Mouse (Mus musculus): Measurements from ENCODE around the gene Rpl27a. TPM values are rescaled to one million over a fixed set of nuclear protein-coding genes. Genes with fewer than 3 reads are reported as not detected.
A peak's percentile ranks its signal among the peaks of the same experiment; 100 is the strongest.

The Rpl27a gene
- polyA plus RNA-seq, 1 experiment from 2014 or later: 134 TPM

GRCm38 (mm10) chr7:109566841-109567768 lies 48.2 kb downstream of the Rpl27a start:
- Histone ChIP-seq H3K4me2 (ENCODE audit: low read depth, low read length) (no peak overlapping the region), H3K9me3 (ENCODE audit: control insufficient read depth, low read length) (no peaks in the 10 kb centered on the region), H3K4me1 (replicated peaks; ENCODE audit: control insufficient read depth, insufficient read depth, low read length) (peaks cover 40% of the 10 kb centered on the region), H3K9ac (ENCODE audit: low read length) (no peak overlapping the region), H3K27ac (ENCODE audit: low read length) (peak overlapping the region; percentile 30), H3K4me3 (ENCODE audit: low read length) (no peak overlapping the region), H3K36me3 (ENCODE audit: control insufficient read depth, insufficient read depth, low read length) (peaks cover 6% of the 10 kb centered on the region; the same call in 1 of the 2 replicates), H3K27me3 (ENCODE audit: control insufficient read depth, insufficient read depth, low read depth, low read length) (no peaks in the 10 kb centered on the region)
- WGBS: 39% methylated on average over 11 of the region's 11 CpGs
- peak; percentile 18; the same call in 1 of the 2 replicates for ATAC-seq (ENCODE audit: low read depth)

- no peak overlapping the region for H3K4me3 ChIP-seq (ENCODE audit: low read length)
- no peaks in the 10 kb centered on the region for H3K9me3 ChIP-seq (ENCODE audit: control insufficient read depth, low read length)
- ATAC-seq (ENCODE audit: low read depth): no peak
- WGBS: 84% methylated on average over 4 of the region's 4 CpGs
- H3K9ac ChIP-seq (ENCODE audit: low read length): no peak overlapping the region
- no peak overlapping the region for H3K4me2 ChIP-seq (ENCODE audit: low read depth, low read length)
- peaks cover 6% of the 10 kb centered on the region; the same call in 1 of the 2 replicates for H3K36me3 ChIP-seq (ENCODE audit: control insufficient read depth, insufficient read depth, low read length)
- H3K27me3 ChIP-seq (ENCODE audit: control insufficient read depth, insufficient read depth, low read depth, low read length): no peaks in the 10 kb centered on the region
- peaks cover 27% of the 10 kb centered on the region for H3K4me1 ChIP-seq (replicated peaks; ENCODE audit: control insufficient read depth, insufficient read depth, low read length)
- H3K27ac ChIP-seq (ENCODE audit: low read length): no peak overlapping the region; the same call in 1 of the 2 replicates
Measured at GRCm38 (mm10) chr7:109568391-109568892, 49.5 kb downstream of the Rpl27a start.

Small RNA genes within 50 kb of the gene (microRNA-seq; reads per million reads assigned to microRNA genes)
- gene Gm47284: not detected

Other genes starting within 250 kb of the Rpl27a start
- 5.0 and 6.0 TPM in 2 replicates for gene Stk33, start 80.1 kb upstream of the Rpl27a start, polyA plus RNA-seq (2015; fragmentation: Nextera tagmentation; extraction: Ambion mirVana)
- gene Trim66, start 11.0 kb upstream of the Rpl27a start, polyA plus RNA-seq (2015; fragmentation: Nextera tagmentation; extraction: Ambion mirVana): 0.03 and 0.13 TPM in 2 replicates
- 72.2 and 77.5 TPM in 2 replicates for gene St5, start 184.5 kb downstream of the Rpl27a start, polyA plus RNA-seq (2015; fragmentation: Nextera tagmentation; extraction: Ambion mirVana)
- 44.0 and 45.7 TPM in 2 replicates for gene Akip1, start 184.5 kb downstream of the Rpl27a start, polyA plus RNA-seq (2015; fragmentation: Nextera tagmentation; extraction: Ambion mirVana)
- 8.9 and 10.1 TPM in 2 replicates for gene BC051019, start 204.7 kb downstream of the Rpl27a start, polyA plus RNA-seq (2015; fragmentation: Nextera tagmentation; extraction: Ambion mirVana)
- 0.60 TPM in 1 of 2 replicates, not detected in the other for gene Ascl3, start 212.6 kb downstream of the Rpl27a start, polyA plus RNA-seq (2015; fragmentation: Nextera tagmentation; extraction: Ambion mirVana)
- gene Tmem9b, start 233.7 kb downstream of the Rpl27a start, polyA plus RNA-seq (2015; fragmentation: Nextera tagmentation; extraction: Ambion mirVana): 66.8 and 71.4 TPM in 2 replicates

Measured in lung, embryonic 16.5 days (tissue).